Mouse (Mus musculus) liver, embryonic 16.5 days (tissue): ENCODE measurements around the gene Hjurp. TPM values are rescaled to one million over a fixed set of nuclear protein-coding genes. Genes with fewer than 3 reads are reported as not detected.

ENCODE experiments used
- ATAC-seq: fragments of 200-750 bp; cut with Nextera tagmentation; 2 replicates; pipeline ENCODE4 v1.8.0; 2017; ENCODE audit warnings: low read depth, mild to moderate bottlenecking, moderate number of reproducible peaks, moderate library complexity
- H3K27ac ChIP-seq: fragments of 300-500 bp; sonication (generic); 2 replicates; pipeline ENCODE4 v1.5.1; 2014; ENCODE audit warnings: mild to moderate bottlenecking, low read length
- H3K27me3 ChIP-seq: fragments of 300-500 bp; sonication (generic); 2 replicates; pipeline ENCODE4 v1.6.1; 2014; ENCODE audit warnings: low read depth, low read length, mixed read lengths; ENCODE audit not compliant: control insufficient read depth, insufficient read depth
- H3K36me3 ChIP-seq: fragments of 300-500 bp; sonication (generic); 2 replicates; pipeline ENCODE4 v1.6.1; 2014; ENCODE audit warnings: mild to moderate bottlenecking; ENCODE audit not compliant: control insufficient read depth, insufficient read depth
- H3K4me1 ChIP-seq: fragments of 300-500 bp; sonication (generic); 2 replicates; pipeline ENCODE4 v1.6.1; 2014; ENCODE audit warnings: low read depth, low read length, mixed read lengths; ENCODE audit not compliant: control insufficient read depth
- H3K4me2 ChIP-seq: fragments of 300-500 bp; sonication (generic); 2 replicates; pipeline ENCODE4 v1.6.1; 2014; ENCODE audit warnings: low read depth, low read length, mixed read lengths
- H3K4me3 ChIP-seq: fragments of 300-500 bp; sonication (generic); 2 replicates; pipeline ENCODE4 v1.5.1; 2014; ENCODE audit warnings: low read depth, mild to moderate bottlenecking, low read length
- H3K9ac ChIP-seq: fragments of 300-500 bp; sonication (generic); 2 replicates; pipeline ENCODE4 v1.6.1; 2014; ENCODE audit warnings: low read depth, low read length
- H3K9me3 ChIP-seq: fragments of 300-500 bp; sonication (generic); replicated peaks from 2 replicates; pipeline ENCODE4 v1.6.1; 2016; ENCODE audit warnings: low read length; ENCODE audit not compliant: control insufficient read depth
- WGBS: fragments of 180-500 bp; shearing (Covaris S2); extraction: QIAGEN DNeasy Blood & Tissue Kit; methylation state at CpG from one replicate; pipeline ENCODE4 v1.1.7; 2014; ENCODE audit not compliant: insufficient replicate concordance; 5-methylcytosine and 5-hydroxymethylcytosine counted together
- polyA plus RNA-seq: library from polyadenylated mRNA; unstranded; fragments of >200 nt; fragmentation: Nextera tagmentation; extraction: Ambion mirVana; gene quantifications from 2 replicates; pipeline ENCODE4 v1.2.1, GENCODE M21; 2015

The Hjurp gene
- polyA plus RNA-seq, 1 experiment from 2014 or later, result 71.4 TPM

- H3K27me3 ChIP-seq, result no peaks in the 10 kb centered on the region
- H3K4me2 ChIP-seq, result no peak overlapping the region
- H3K9me3 ChIP-seq, result peaks cover 19% of the 10 kb centered on the region
- no peaks in the 10 kb centered on the region for H3K36me3 ChIP-seq
- no peak overlapping the region for H3K9ac ChIP-seq
- H3K27ac ChIP-seq, result no peak overlapping the region
- no peak overlapping the region for H3K4me3 ChIP-seq
- ATAC-seq, result no peak
- WGBS, result 11% methylated on average over 1 of the region's 1 CpGs
- no peaks in the 10 kb centered on the region for H3K4me1 ChIP-seq
Observed at GRCm38 (mm10) chr1:88219054-88219453, 58.4 kb downstream of the Hjurp start.

- no peaks in the 10 kb centered on the region for H3K36me3 ChIP-seq
- ATAC-seq, result no peak
- no peak overlapping the region for H3K4me2 ChIP-seq
- no peak overlapping the region for H3K4me3 ChIP-seq
- no peak overlapping the region for H3K9ac ChIP-seq
- no peaks in the 10 kb centered on the region for H3K4me1 ChIP-seq
- 41% methylated on average over 4 of the region's 4 CpGs for WGBS
- no peaks in the 10 kb centered on the region for H3K27me3 ChIP-seq
- peaks cover 22% of the 10 kb centered on the region for H3K9me3 ChIP-seq
- no peak overlapping the region for H3K27ac ChIP-seq
Observed at GRCm38 (mm10) chr1:88218591-88218990, 58.8 kb downstream of the Hjurp start.

- Histone ChIP-seq H3K36me3 (no peaks in the 10 kb centered on the region), H3K9ac (no peak overlapping the region)
Observed at GRCm38 (mm10) chr1:88218051-88218450, 59.4 kb downstream of the Hjurp start.

DNA sequence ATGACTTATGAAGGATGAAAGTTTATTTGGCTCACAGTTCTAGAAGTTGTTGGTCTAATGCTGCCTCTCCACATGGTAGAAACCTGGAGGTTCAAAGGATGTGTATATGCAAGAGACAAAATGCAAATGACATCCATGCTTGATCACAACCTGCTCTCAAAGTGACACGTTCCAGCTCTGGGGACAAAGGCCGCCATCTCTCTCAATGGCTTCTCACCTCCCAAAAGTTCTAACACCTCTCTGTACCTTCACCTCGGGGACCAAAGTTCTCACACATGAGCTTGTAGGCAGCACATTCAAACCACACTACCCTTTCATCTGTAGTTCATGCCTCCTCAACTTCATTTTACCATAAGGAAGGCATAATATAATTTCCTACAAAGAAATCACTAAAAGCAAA is 59.9 kb downstream of the Hjurp start:
- no peak overlapping the region for H3K27ac ChIP-seq
- no peaks in the 10 kb centered on the region for H3K4me1 ChIP-seq
- H3K4me3 ChIP-seq, result no peak overlapping the region
- WGBS, result 27% methylated on average over 3 of the region's 3 CpGs
- no peaks in the 10 kb centered on the region for H3K27me3 ChIP-seq
- no peak overlapping the region for H3K9ac ChIP-seq
- H3K9me3 ChIP-seq, result peaks cover 24% of the 10 kb centered on the region
- H3K36me3 ChIP-seq, result no peaks in the 10 kb centered on the region
- no peak for ATAC-seq
- H3K4me2 ChIP-seq, result no peak overlapping the region

More at GRCm38 (mm10) chr1:88218051-88218450, 59.4 kb downstream of the Hjurp start:
- Histone ChIP-seq H3K27me3 (no peaks in the 10 kb centered on the region), H3K4me2 (no peak overlapping the region), H3K4me1 (no peaks in the 10 kb centered on the region), H3K27ac (no peak overlapping the region), H3K9me3 (peaks cover 22% of the 10 kb centered on the region), H3K4me3 (no peak overlapping the region)
- no peak for ATAC-seq
- 61% methylated on average over 9 of the region's 9 CpGs for WGBS

DNA sequence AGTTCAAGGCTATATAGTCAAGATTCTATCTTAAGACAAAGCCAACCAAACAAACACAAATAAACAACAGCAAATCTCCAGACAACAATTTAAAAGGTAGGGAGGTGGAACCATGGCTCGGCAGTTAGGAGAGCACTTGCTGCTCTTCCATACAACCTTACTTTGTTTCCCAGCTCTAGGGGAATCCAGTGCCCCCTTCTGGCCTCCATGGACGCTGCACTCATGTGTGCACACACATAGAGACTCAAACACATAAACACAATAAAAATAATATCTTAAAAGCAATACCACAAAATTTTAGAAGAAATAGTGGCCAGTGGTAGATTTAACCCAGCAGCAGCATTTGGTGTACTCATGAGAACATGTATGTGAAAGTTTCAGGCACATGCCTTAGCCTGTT is 60.3 kb downstream of the Hjurp start:
- H3K36me3 ChIP-seq, result no peaks in the 10 kb centered on the region

DNA sequence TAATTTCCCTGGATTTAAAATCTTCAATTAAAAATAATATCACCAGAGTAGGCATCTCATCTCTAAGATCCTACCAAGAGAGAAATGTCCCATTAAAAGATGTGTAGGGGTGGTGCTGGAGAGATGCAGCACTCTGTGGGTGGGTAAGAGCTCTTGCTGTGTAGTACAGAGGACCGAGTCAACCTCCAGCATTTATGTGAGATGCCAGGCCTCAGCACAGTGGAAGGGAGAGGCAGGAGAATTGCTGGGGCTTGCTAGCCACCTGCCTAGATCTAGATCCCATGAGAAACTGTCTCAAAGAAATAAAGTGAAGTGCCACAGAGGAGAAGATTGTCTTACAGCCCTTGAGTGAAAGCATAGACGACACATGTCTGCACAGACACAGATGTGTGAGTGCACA is 60.9 kb downstream of the Hjurp start:
- Histone ChIP-seq H3K9me3 (peaks cover 26% of the 10 kb centered on the region), H3K4me1 (no peaks in the 10 kb centered on the region), H3K27me3 (no peaks in the 10 kb centered on the region), H3K36me3 (no peaks in the 10 kb centered on the region), H3K9ac (no peak overlapping the region), H3K4me2 (no peak overlapping the region), H3K27ac (no peak overlapping the region), H3K4me3 (no peak overlapping the region)
- WGBS, result 46% methylated on average over 2 of the region's 2 CpGs
- no peak for ATAC-seq

More for the DNA sequence above, 60.3 kb downstream of the Hjurp start:
- 48% methylated on average over 2 of the region's 2 CpGs for WGBS
- H3K4me1 ChIP-seq, result no peaks in the 10 kb centered on the region
- H3K27me3 ChIP-seq, result no peaks in the 10 kb centered on the region
- no peak overlapping the region for H3K4me2 ChIP-seq
- ATAC-seq, result no peak
- no peak overlapping the region for H3K4me3 ChIP-seq
- H3K9ac ChIP-seq, result no peak overlapping the region
- H3K27ac ChIP-seq, result no peak overlapping the region
- H3K9me3 ChIP-seq, result peaks cover 27% of the 10 kb centered on the region

GRCm38 (mm10) chr1:88215466-88216380 is 61.7 kb downstream of the Hjurp start:
- no peak for ATAC-seq
- Histone ChIP-seq H3K4me2 (no peak overlapping the region), H3K9ac (no peak overlapping the region), H3K27ac (no peak overlapping the region), H3K27me3 (no peaks in the 10 kb centered on the region), H3K36me3 (no peaks in the 10 kb centered on the region), H3K4me1 (no peaks in the 10 kb centered on the region), H3K9me3 (peaks cover 26% of the 10 kb centered on the region), H3K4me3 (no peak overlapping the region)
- WGBS, result 53% methylated on average over 10 of the region's 10 CpGs

- H3K4me1 ChIP-seq, result no peaks in the 10 kb centered on the region
- H3K9ac ChIP-seq, result no peak overlapping the region
- WGBS, result 53% methylated on average over 2 of the region's 2 CpGs
- no peak overlapping the region for H3K4me3 ChIP-seq
- H3K4me2 ChIP-seq, result no peak overlapping the region
- ATAC-seq, result no peak
- no peak overlapping the region for H3K27ac ChIP-seq
- no peaks in the 10 kb centered on the region for H3K27me3 ChIP-seq
- no peaks in the 10 kb centered on the region for H3K36me3 ChIP-seq
- H3K9me3 ChIP-seq, result peaks cover 26% of the 10 kb centered on the region
Observed at GRCm38 (mm10) chr1:88214462-88214952, 62.9 kb downstream of the Hjurp start.

GRCm38 (mm10) chr1:88213766-88214461 is 63.5 kb downstream of the Hjurp start:
- H3K9ac ChIP-seq, result no peak overlapping the region
- H3K27me3 ChIP-seq, result no peaks in the 10 kb centered on the region
- no peaks in the 10 kb centered on the region for H3K36me3 ChIP-seq
- H3K4me3 ChIP-seq, result no peak overlapping the region
- no peak overlapping the region for H3K4me2 ChIP-seq
- 0 out of 2 replicates have a peak, but pooled peaks have one; percentile 5 for ATAC-seq
- peaks cover 26% of the 10 kb centered on the region for H3K9me3 ChIP-seq
- no peaks in the 10 kb centered on the region for H3K4me1 ChIP-seq
- WGBS, result 55% methylated on average over 2 of the region's 2 CpGs
- H3K27ac ChIP-seq, result no peak overlapping the region
